Mouse (Mus musculus): ENCODE measurements at regions not wholly inside any gene's neighbourhood (a gene's known extent, or its start where the extent isn't known, plus 50 kb on each side); places are given as distances from the start of the nearest gene placed in this dataset.

DNA sequence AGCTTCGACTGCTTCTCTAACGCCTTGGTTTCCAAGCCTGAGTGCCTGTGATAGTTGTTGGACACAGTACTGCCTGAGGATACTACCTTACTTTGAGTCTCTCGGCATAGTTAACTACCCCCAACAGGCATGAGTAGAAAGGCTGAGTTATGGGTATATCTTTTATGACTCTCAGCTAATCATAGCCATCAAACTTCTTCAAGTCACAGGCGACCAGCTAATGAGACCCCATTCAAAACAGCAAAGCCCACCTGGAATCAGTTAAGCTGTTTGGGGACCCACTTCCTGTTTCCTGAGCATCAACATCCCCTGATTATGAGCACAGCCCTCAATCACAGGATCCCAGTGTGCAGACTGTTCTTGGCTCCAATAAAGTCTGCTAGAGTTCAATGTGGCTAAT lies 71.4 kb downstream of the Atp6v1g3 start:
- TF ChIP-seq CTCF (IDR thresholded peaks at IDR 0.05; ENCODE audit: borderline replicate concordance, insufficient read depth, low read length) (no peak), POLR2A (IDR thresholded peaks at IDR 0.05; ENCODE audit: low read depth, low read length) (no peak)
